Mouse (Mus musculus) WW6 (cell line): ENCODE results near the gene C1s1.
"Not testable (repeated sequence)": the region's sequence is repeated elsewhere in the genome, so short reads cannot be mapped to it uniquely, and the experiment has no call there.

ENCODE experiments used
- DNase-seq: peaks from one replicate; pipeline ENCODE4 v3.0.0-alpha.2; 2013; ENCODE audit warnings: low read depth, low spot score

C1s1 gene

DNA sequence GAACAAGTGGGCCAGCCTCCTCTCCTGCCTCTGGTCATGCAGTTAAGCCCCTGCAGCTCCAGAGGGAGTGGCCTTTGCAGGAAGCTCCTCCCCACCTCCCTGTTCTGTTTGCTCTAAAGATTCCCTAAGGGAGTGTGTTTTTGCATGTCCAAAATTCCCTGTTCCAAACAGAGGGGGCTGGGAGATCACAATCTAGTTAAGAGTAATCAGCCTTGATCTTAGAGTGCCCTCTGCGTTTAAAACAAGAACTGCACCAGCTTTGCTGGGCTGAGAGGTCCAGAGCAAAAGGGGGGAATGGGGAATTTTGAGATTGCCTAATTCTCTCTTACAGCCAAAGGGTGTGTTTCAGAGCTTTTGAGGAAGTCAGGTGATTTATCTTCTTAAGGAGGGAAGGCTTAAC is at the start of gene C1s1:
Gene C1s1, minus strand, starts transcription at position 76 of the 400 bp plus-strand sequence.
- DNase-seq, result peak; percentile 43

DNA sequence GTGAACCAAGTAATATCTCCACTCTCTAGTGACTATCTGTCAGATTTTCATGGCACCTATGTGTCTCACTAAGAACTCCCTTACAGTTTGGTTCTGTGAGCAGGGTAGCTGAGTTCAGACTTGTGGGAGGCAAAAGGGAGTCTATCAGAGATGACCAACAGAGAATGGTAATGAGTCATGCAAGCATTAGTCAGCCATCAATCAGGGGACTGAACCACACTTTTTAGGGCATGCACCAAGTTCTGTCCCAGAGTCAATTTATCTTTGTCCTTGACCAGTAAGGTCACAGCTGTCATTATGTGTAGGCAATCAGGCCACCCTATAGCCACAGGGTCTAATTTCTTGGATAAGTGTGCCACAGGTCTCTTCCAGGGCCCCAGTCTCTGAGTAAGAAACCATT is 46.6 kb upstream of the C1s1 start:
- no peak for DNase-seq

GRCm38 (mm10) chr6:124586266-124586665 is 44.1 kb upstream of the C1s1 start:
- no peak for DNase-seq

DNA sequence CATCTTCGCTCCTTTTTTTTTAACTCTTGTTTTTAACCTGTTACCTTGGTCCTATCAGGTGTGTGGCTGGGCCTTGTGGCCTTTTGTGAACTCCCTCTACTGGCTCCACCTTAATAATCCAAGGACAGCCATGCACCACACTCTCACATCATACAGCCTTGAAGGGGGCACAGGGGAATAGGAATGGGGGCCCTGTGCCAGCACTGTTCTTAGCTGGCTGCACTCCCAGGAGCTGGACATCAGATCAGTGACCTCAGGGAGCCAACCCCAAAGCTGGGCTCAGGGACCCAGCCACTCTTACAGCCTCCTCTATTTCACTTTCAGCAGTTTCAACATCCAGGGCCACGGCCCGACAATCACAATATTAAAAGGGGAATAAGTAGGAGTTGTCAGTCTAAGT is 43.6 kb upstream of the C1s1 start:
- DNase-seq, result no peak

DNA sequence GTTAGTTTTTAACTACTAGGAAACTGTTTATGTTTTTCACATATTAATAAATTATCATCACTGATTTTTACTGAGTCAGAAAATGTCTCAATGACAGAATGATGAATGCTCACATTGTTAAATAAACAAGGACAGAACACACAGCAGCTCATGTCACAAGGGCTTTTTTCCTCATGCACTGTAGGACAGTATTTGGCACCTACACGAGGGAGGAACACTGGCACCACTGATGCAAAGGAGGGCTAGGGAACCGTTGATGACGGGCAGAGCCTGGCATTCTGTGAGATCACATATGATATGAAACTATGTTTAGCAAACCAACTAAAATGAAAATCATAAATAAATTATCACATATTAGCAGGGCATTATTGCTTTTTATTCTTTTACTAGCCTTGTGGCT is 42.8 kb upstream of the C1s1 start:
- no peak for DNase-seq

GRCm38 (mm10) chr6:124582231-124582630 is 40.1 kb upstream of the C1s1 start:
- no peak for DNase-seq

DNA sequence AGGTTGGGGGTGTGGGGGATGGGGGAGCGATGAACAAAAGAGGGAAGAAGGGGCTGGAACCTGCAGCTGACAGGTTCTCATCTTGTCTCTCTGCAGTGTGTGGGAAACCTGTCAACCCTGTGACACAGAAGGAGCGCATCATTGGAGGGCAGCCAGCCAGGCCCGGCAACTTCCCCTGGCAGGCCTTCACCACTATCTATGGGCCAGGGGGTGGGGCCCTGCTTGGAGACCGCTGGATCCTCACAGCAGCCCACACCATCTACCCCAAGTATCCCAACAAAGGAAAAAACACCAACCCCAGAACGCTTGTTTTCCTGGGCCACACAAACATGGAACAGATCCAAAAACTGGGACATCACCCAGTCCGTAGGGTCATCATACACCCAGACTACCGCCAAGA is 38.0 kb upstream of the C1s1 start:
- not testable (repeated sequence) for DNase-seq

DNA sequence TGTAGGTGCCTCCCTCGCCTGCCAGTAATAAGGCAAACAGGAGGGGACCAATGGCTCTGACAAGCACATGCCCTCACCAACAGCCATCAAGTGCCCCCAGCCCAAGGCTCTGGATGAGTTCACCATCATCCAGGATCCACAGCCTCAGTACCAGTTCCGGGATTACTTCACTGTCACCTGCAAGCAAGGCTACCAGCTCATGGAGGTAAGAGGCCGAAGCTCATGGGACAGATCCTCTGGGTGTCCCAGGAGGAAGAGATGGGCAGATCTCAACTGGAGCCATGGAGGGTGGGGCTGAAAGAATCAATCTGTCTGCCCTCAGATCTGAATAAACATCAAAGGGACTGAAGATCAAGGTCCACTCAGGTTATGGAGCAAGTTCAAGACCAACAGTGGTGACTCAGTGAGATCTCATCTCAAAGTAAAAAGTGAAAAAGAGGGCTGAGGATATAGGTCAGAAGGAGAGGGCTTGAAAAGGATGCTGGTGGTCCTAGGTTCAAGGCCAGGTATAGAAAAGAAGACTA is 33.1 kb upstream of the C1s1 start:
- not testable (repeated sequence) for DNase-seq

DNA sequence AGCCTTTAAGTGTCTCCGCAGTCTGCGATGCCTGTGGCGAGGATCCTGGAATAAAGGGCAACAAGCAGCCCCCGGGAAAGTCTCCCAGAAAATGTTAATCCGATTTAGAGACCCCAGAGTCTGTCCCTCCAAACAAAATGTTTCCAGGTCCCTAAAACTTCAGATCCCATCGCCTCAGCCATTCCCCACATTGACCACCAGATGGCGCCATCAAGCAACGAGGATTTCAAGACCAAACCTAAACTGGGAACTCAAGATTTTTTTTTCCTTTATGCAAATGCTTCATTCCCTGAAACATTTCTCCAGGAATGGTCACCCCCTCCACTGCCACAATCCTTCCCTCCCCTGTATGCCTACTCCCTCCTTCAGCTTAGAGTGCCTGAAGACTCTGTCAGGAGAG is 27.9 kb upstream of the C1s1 start, which contains the start of gene C1rb:
Gene C1rb, plus strand, starts transcription at position 269 of the 400 bp plus-strand sequence.
- peak; percentile 39 for DNase-seq

DNA sequence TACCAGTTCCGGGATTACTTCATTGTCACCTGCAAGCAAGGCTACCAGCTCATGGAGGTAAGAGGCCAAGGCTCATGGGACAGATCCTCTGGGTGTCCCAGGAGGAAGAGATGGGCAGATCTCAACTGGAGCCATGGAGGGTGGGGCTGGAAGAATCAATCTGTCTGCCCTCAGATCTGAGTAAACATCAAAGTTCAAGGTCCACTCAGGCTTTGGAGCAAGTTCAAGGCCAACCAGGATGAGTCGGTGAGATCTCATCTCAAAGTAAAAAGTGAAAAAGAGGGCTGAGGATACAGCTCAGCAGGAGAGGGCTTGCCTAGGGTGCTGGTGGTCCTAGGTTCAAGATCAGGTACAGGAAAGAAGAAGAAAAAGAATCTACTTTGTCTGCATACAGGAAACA is 19.5 kb upstream of the C1s1 start:
- DNase-seq, result not testable (repeated sequence)

GRCm38 (mm10) chr6:124561156-124561555 is 19.0 kb upstream of the C1s1 start:
- DNase-seq, result not testable (repeated sequence)

GRCm38 (mm10) chr6:124555956-124556355 is 13.8 kb upstream of the C1s1 start:
- DNase-seq, result not testable (repeated sequence)

DNA sequence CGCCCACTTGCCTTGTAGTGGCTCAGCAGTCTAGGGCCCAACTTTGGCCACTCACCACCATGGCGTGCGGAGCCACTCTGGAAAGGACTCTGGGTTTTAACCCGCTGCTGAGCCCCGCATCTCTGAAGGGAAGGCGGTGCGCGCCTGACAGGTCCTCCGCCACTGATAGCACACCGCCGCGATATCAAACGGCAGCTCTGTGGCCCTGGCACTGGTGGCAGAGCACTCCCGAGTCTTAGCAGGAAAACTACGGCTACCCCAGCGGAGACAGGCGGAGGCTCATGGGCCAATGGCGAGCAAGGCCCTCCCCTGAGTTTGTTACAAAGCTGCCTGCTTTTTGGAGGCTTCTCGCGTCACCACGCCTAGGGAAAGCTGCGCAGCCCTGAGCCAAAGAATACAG is 10.6 kb upstream of the C1s1 start:
- DNase-seq, result peak; percentile 66

DNA sequence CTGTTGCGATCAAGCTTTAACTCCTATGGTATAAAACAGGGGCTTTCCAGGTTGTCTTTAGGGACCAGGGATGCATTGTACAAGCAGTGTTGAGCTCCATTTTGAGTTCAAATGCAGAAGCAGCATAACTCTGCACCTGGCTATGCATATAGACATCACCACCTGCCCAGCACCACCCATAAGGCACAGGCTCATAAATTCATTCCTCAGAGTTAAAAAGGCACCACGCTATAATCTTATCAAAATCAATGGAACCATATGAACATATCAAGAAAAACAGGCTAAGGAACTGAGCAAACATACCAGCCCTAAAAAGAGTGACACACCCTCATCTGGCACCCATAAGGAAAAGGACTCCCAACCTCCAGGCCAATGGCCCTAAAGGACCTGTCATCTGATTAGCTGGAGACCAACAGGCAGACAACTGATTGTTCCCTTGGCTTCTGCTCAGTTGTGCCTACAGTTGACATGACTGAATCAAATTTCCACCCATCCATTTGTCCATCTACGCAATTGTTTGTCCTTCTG is 6.9 kb upstream of the C1s1 start:
- no peak for DNase-seq

DNA sequence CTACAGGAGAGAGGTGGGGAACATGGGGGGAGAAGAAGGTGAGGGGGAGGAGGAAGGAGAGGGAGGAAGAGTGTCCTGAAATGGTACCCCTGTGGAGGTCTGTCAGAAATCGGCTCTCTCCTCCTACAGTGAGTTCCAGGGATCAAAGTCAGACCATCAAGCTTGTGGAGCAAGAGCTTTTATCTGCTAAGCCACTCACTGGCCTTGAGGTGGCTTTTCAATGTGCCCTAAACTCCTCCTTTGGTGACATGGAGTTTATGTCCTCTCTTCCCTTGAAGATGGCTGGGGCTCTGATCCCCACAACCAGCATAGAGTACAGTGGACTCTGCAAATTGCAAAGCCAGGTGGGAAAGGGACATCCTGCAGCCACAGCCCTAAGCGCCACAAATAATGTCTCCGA is 5.8 kb upstream of the C1s1 start:
- not testable (repeated sequence) for DNase-seq

DNA sequence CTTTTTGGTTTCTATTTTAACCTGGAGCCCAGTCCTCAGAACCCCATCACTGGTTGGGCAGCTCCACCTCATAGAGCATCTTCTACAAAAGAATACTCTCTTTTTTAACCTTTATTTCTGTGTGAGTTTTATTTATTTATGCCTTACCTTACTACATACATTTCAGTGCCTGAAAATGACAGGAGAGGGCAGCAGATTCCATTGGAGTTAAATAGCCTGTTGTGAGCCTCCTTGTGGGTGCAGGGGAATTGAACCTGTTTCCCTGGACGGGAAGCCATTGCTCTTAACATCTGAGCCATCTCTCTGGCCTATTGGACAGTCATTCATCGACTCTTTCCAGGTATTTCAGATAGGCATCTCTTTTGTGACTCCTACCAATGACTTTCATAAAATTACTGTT is 3.3 kb upstream of the C1s1 start:
- DNase-seq, result no peak

DNA sequence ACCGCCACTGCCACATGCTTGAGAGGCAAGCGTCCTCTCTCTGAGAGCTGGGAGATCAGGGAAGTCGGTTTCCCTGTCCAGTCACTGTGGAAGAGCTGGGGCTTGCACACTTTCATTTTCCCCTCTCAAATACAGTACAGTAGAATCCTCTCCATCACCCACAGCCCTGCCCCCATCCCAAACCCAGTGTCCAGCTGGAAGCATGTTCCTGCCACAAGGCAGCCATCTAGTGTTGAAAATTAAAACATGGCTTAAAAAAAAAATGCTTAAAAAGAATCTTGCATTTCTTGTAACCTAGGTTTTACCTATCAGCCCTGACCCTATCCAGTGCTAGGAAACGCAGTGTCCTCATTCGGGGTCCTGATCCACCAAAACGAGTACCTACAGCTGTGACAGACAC is 2.3 kb upstream of the C1s1 start:
- no peak for DNase-seq

GRCm38 (mm10) chr6:124541176-124541575 is 983 bp downstream of the C1s1 start:
- not testable (repeated sequence) for DNase-seq

GRCm38 (mm10) chr6:124536125-124536829 is 5.9 kb downstream of the C1s1 start:
- not testable (repeated sequence) for DNase-seq

GRCm38 (mm10) chr6:124531077-124531476 is 11.1 kb downstream of the C1s1 start:
- DNase-seq, result no peak

DNA sequence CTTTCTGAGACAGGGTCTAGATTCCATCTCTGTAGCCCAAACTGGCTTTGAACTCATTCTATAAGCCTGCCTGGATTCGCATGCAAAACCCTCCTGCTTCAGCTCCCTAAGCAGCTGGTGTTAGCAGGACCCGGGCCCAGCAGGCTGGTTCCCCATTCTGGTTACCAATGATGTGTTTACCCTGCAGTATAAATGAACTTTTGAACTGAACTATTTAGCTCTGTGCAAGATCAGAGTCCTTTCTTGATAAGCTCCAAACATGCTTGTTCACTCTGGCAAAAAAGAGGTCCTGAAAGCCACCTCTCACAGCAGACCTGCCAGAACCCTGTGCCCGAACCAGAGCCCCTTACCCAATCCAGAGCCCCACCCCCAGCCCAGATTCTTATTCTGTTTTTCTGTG is 14.3 kb downstream of the C1s1 start:
- no peak for DNase-seq

GRCm38 (mm10) chr6:124522082-124522481 is 20.1 kb downstream of the C1s1 start:
- DNase-seq, result not testable (repeated sequence)

GRCm38 (mm10) chr6:124517733-124518132 is 24.4 kb downstream of the C1s1 start:
- DNase-seq, result not testable (repeated sequence)
